Mouse (Mus musculus): ENCODE measurements around the gene Eno3. TPM values are rescaled to one million over a fixed set of nuclear protein-coding genes. Genes with fewer than 3 reads are reported as not detected.

The Eno3 gene
- total RNA-seq, 1 experiment, result 31.7 TPM

DNA sequence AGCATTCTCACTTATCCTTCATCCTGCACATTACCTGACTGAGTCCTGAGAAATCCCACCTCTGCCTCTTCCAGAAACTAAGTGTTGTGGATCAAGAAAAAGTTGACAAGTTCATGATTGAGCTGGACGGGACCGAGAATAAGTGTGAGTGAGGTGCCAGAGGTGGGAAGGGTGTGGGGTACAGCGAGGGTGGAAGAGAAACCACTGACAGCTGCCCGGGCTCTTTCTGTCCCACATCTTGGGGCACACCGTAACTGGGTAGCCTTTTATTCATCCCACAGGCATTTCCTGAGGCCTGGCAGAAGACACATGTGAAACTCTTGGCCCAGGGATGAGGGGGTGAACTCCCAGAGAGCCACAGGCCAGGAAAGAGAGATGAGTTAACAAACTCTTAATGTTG, 1.5 kb downstream of the Eno3 start:
- Histone ChIP-seq H3K4me3 (ENCODE audit: insufficient read depth in 1 of 2, low read depth in 1 of 2, low read length in 2 of 2, poor library complexity in 1 of 2, severe bottlenecking in 1 of 2) (no peak overlapping the region), H3K9me3 (ENCODE audit: control insufficient read depth, insufficient read depth, low read depth, low read length) (no peaks in the 10 kb centered on the region), H3K27ac (ENCODE audit: insufficient read depth, low read depth, low read length, poor library complexity, severe bottlenecking) (no peak overlapping the region), H3K4me1 (ENCODE audit: control insufficient read depth in 2 of 2, insufficient read depth in 2 of 2, low read length in 2 of 2, poor library complexity in 1 of 2) (peaks cover 8 to 25% of the 10 kb centered on the region in 2 experiments; a peak in 3 of 4 replicates), H3K36me3 (ENCODE audit: control insufficient read depth, insufficient read depth, low read length, poor library complexity, severe bottlenecking) (peaks cover 14% of the 10 kb centered on the region), H3K9ac (ENCODE audit: insufficient read depth, low read depth, low read length, poor library complexity, severe bottlenecking) (peak overlapping the region; percentile 27; the same call in 1 of the 2 replicates)
- in situ Hi-C loops (cut with MboI; ENCODE audit: low sequenced_read_pairs in 2 of 2, unreplicated experiment in 2 of 2), result no loop called here
- DNase-seq (ENCODE audit: low read depth, low spot score), result no peak
- TF ChIP-seq CHD2 (IDR thresholded peaks at IDR 0.05; ENCODE audit: low read depth, low read length) (no peak), ZC3H11A (IDR thresholded peaks at IDR 0.05; ENCODE audit: borderline replicate concordance, low read depth, low read length) (no peak), HCFC1 (IDR thresholded peaks at IDR 0.05; ENCODE audit: borderline replicate concordance, insufficient read depth, low read length) (no peak), ZNF384 (IDR thresholded peaks at IDR 0.05; ENCODE audit: low read depth, low read length) (no peak), MAFK (IDR thresholded peaks at IDR 0.05; ENCODE audit: insufficient read depth, low read depth, low read length) (no peak)

DNA sequence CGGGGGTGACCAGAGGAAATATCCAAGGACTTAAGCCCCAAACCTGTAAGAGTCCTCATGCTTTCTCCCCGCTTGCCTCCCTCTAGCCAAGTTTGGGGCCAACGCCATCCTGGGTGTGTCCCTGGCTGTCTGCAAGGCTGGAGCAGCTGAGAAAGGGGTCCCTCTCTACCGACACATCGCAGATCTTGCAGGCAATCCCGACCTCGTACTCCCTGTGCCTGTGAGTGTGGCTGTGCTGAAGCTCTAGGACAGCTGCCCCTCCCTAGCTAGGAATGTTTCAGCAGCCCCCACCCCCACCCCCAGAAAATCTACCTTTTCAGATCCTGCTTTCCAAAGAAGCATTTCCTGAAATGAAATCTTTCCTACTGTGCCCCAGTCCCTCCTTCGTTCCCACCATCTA, 1.9 kb downstream of the Eno3 start:
- peaks cover 14% of the 10 kb centered on the region for H3K36me3 ChIP-seq (ENCODE audit: control insufficient read depth, insufficient read depth, low read length, poor library complexity, severe bottlenecking)
- no peak overlapping the region for H3K4me3 ChIP-seq (ENCODE audit: insufficient read depth in 1 of 2, low read depth in 1 of 2, low read length in 2 of 2, poor library complexity in 1 of 2, severe bottlenecking in 1 of 2)
- no peak for DNase-seq (ENCODE audit: low read depth, low spot score)
- H3K27ac ChIP-seq (ENCODE audit: insufficient read depth, low read depth, low read length, poor library complexity, severe bottlenecking), result no peak overlapping the region
- H3K4me1 ChIP-seq (ENCODE audit: control insufficient read depth in 2 of 2, insufficient read depth in 2 of 2, low read length in 2 of 2, poor library complexity in 1 of 2), result peaks cover 8 to 25% of the 10 kb centered on the region in 2 experiments; a peak in 3 of 4 replicates
- peak overlapping the region; percentile 27; the same call in 1 of the 2 replicates for H3K9ac ChIP-seq (ENCODE audit: insufficient read depth, low read depth, low read length, poor library complexity, severe bottlenecking)
- no peaks in the 10 kb centered on the region for H3K9me3 ChIP-seq (ENCODE audit: control insufficient read depth, insufficient read depth, low read depth, low read length)
- in situ Hi-C loops (cut with MboI; ENCODE audit: low sequenced_read_pairs in 2 of 2, unreplicated experiment in 2 of 2), result no loop called here
- TF ChIP-seq CHD2 (IDR thresholded peaks at IDR 0.05; ENCODE audit: low read depth, low read length) (no peak), ZNF384 (IDR thresholded peaks at IDR 0.05; ENCODE audit: low read depth, low read length) (no peak), HCFC1 (IDR thresholded peaks at IDR 0.05; ENCODE audit: borderline replicate concordance, insufficient read depth, low read length) (no peak), ZC3H11A (IDR thresholded peaks at IDR 0.05; ENCODE audit: borderline replicate concordance, low read depth, low read length) (no peak), MAFK (IDR thresholded peaks at IDR 0.05; ENCODE audit: insufficient read depth, low read depth, low read length) (no peak)

DNA sequence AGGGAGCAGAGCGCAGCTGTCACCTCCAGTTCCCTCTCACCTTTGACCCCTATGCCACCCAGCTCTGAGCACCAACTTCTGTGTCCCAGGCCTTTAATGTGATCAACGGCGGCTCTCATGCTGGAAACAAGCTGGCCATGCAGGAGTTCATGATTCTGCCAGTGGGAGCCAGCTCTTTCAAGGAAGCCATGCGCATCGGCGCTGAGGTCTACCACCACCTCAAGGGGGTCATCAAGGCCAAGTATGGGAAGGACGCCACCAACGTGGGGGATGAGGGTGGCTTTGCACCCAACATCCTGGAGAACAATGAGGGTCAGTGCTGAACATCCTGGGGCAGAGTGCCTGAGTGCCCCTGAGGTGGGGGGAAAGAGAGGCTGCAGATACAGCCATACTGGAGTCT, 3.6 kb downstream of the Eno3 start:
- TF ChIP-seq CHD2 (IDR thresholded peaks at IDR 0.05; ENCODE audit: low read depth, low read length) (no peak), ZC3H11A (IDR thresholded peaks at IDR 0.05; ENCODE audit: borderline replicate concordance, low read depth, low read length) (no peak), ZNF384 (IDR thresholded peaks at IDR 0.05; ENCODE audit: low read depth, low read length) (no peak), HCFC1 (IDR thresholded peaks at IDR 0.05; ENCODE audit: borderline replicate concordance, insufficient read depth, low read length) (no peak), MAFK (IDR thresholded peaks at IDR 0.05; ENCODE audit: insufficient read depth, low read depth, low read length) (no peak)
- DNase-seq (ENCODE audit: low read depth, low spot score), result no peak
- Histone ChIP-seq H3K27ac (ENCODE audit: insufficient read depth, low read depth, low read length, poor library complexity, severe bottlenecking) (no peak overlapping the region), H3K4me1 (ENCODE audit: control insufficient read depth in 2 of 2, insufficient read depth in 2 of 2, low read length in 2 of 2, poor library complexity in 1 of 2) (peaks cover 8 to 25% of the 10 kb centered on the region in 2 experiments; a peak in 3 of 4 replicates), H3K36me3 (ENCODE audit: control insufficient read depth, insufficient read depth, low read length, poor library complexity, severe bottlenecking) (peaks cover 25% of the 10 kb centered on the region), H3K9me3 (ENCODE audit: control insufficient read depth, insufficient read depth, low read depth, low read length) (no peaks in the 10 kb centered on the region), H3K4me3 (ENCODE audit: insufficient read depth in 1 of 2, low read depth in 1 of 2, low read length in 2 of 2, poor library complexity in 1 of 2, severe bottlenecking in 1 of 2) (no peak overlapping the region), H3K9ac (ENCODE audit: insufficient read depth, low read depth, low read length, poor library complexity, severe bottlenecking) (no peak overlapping the region)
- in situ Hi-C loops (cut with MboI; ENCODE audit: low sequenced_read_pairs in 2 of 2, unreplicated experiment in 2 of 2), result no loop called here

DNA sequence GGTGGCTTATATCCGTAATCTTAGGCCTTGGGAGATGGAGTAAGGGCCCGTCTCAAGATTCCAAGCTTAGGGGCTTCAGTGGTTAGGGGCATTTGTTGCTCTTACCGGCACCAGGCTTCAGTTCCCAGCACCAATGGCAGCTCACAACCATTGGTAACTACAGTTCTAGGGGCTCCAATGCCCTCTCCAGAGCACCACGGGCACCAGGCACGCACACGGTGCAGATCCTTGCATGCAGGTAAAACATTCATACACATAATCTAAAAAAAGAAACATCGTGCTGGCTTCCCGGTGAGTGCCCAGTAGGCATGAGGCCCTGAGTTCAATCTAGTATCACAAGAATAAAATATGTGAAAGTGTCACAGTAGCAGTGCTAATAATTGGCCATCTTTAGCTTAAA, 6.1 kb downstream of the Eno3 start:
- in situ Hi-C loops (cut with MboI; ENCODE audit: low sequenced_read_pairs in 2 of 2, unreplicated experiment in 2 of 2), result no loop called here
- Histone ChIP-seq H3K36me3 (ENCODE audit: control insufficient read depth, insufficient read depth, low read length, poor library complexity, severe bottlenecking) (peaks cover 35% of the 10 kb centered on the region), H3K9ac (ENCODE audit: insufficient read depth, low read depth, low read length, poor library complexity, severe bottlenecking) (no peak overlapping the region), H3K27ac (ENCODE audit: insufficient read depth, low read depth, low read length, poor library complexity, severe bottlenecking) (no peak overlapping the region; the same call in 1 of the 2 replicates), H3K4me1 (ENCODE audit: control insufficient read depth in 2 of 2, insufficient read depth in 2 of 2, low read length in 2 of 2, poor library complexity in 1 of 2) (peaks cover 2 to 9% of the 10 kb centered on the region in 2 experiments), H3K9me3 (ENCODE audit: control insufficient read depth, insufficient read depth, low read depth, low read length) (no peaks in the 10 kb centered on the region), H3K4me3 (ENCODE audit: insufficient read depth in 1 of 2, low read depth in 1 of 2, low read length in 2 of 2, poor library complexity in 1 of 2, severe bottlenecking in 1 of 2) (no peak overlapping the region)
- TF ChIP-seq ZC3H11A (IDR thresholded peaks at IDR 0.05; ENCODE audit: borderline replicate concordance, low read depth, low read length) (no peak), MAFK (IDR thresholded peaks at IDR 0.05; ENCODE audit: insufficient read depth, low read depth, low read length) (no peak), CHD2 (IDR thresholded peaks at IDR 0.05; ENCODE audit: low read depth, low read length) (no peak), HCFC1 (IDR thresholded peaks at IDR 0.05; ENCODE audit: borderline replicate concordance, insufficient read depth, low read length) (no peak)
- DNase-seq (ENCODE audit: low read depth, low spot score), result no peak

DNA sequence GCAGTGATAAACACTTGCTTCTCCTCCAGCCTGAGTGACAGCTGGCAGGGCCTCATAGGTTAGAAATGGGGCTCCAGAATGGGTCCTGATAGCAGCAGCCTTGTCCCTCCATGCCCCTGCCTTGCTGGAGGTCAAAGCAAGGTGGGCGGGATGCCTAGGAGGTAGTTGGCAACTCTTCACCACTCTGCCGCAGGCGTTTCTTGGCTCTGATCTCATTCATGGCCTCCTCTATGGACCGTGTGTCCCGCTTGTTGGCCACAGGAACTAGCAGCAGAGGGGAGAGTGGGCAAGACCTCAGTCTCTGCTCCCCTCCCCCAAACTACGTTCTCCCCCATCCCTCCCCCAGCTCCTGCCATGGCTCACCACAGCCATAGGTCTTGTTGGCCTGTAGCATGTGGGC, 7.0 kb downstream of the Eno3 start:
- no peak overlapping the region for H3K4me3 ChIP-seq (ENCODE audit: insufficient read depth in 1 of 2, low read depth in 1 of 2, low read length in 2 of 2, poor library complexity in 1 of 2, severe bottlenecking in 1 of 2)
- TF ChIP-seq HCFC1 (IDR thresholded peaks at IDR 0.05; ENCODE audit: borderline replicate concordance, insufficient read depth, low read length), result no peak
- H3K36me3 ChIP-seq (ENCODE audit: control insufficient read depth, insufficient read depth, low read length, poor library complexity, severe bottlenecking), result peaks cover 35% of the 10 kb centered on the region
- no peak for DNase-seq (ENCODE audit: low read depth, low spot score)
- H3K27ac ChIP-seq (ENCODE audit: insufficient read depth, low read depth, low read length, poor library complexity, severe bottlenecking), result no peak overlapping the region; the same call in 1 of the 2 replicates
- in situ Hi-C loops (cut with MboI; ENCODE audit: low sequenced_read_pairs in 2 of 2, unreplicated experiment in 2 of 2), result no loop called here
- H3K4me1 ChIP-seq (ENCODE audit: control insufficient read depth in 2 of 2, insufficient read depth in 2 of 2, low read length in 2 of 2, poor library complexity in 1 of 2), result peaks cover 0 to 3% of the 10 kb centered on the region in 2 experiments; a peak in 3 of 4 replicates
- no peak overlapping the region for H3K9ac ChIP-seq (ENCODE audit: insufficient read depth, low read depth, low read length, poor library complexity, severe bottlenecking)
- H3K9me3 ChIP-seq (ENCODE audit: control insufficient read depth, insufficient read depth, low read depth, low read length), result no peaks in the 10 kb centered on the region

Measured in ES-E14 (cell line).